10 mouse cellular contexts compared by ENCODE assay signal in the genomic region with DNA sequence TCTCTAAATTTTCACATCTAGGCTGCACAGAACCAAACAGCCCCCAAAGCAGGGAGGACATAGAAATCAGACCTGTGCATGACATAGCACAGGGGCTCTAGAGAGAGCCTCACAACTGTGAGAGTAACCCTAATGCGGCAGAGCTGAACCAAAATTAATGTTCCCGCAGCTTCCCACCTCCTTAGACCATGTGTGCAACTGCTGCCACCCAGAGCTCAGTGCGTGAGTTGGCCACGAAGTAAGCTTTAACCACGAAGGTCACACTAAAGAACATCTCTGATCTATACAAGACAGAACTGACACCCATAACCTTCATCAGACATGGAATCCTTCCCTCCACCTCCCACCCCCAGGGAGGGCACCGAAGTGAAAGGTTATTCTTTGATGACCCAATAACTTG. TPM values are rescaled to one million over a fixed set of nuclear protein-coding genes. Genes with fewer than 3 reads are reported as not detected.
DNase-seq lines count a peak whose midpoint lies in the region; ATAC-seq and TF ChIP-seq lines count a peak whose summit lies in the region.
"Had no signal": no experiment of that assay in that cellular context is flagged by ENCODE, and none has a peak within 500 bp of the region (broad histone marks: within the 10 kb centered on the region; RNA-seq: fewer than 3 reads in every experiment).

No protein-coding gene starts in this region.

- 66% methylated on average over 6 of the region's 6 CpGs for WGBS in lung, embryonic 14.5 days

- no peak overlapping the region for H3K4me3 ChIP-seq in lung, embryonic 14.5 days (ENCODE audit: low read depth, low read length)
- H3K4me3 ChIP-seq: neural tube, embryonic 12.5 days had no signal

- peak overlapping the region; percentile 26; the same call in 1 of the 2 replicates for H3K27ac ChIP-seq in lung, embryonic 14.5 days (ENCODE audit: low read depth)
- H3K27ac ChIP-seq: liver, embryonic 14.5 days; neural tube, embryonic 12.5 days had no signal

- H3K4me1 ChIP-seq in lung, embryonic 14.5 days (ENCODE audit: insufficient read depth), result peaks cover 4% of the 10 kb centered on the region; the same call in 1 of the 2 replicates
- H3K4me1 ChIP-seq: neural tube, embryonic 12.5 days had no signal

- H3K36me3 ChIP-seq in lung, embryonic 14.5 days (ENCODE audit: insufficient read depth), result peaks cover 4% of the 10 kb centered on the region

- H3K9ac ChIP-seq in lung, embryonic 14.5 days, result no peak overlapping the region
- H3K9ac ChIP-seq: liver, embryonic 14.5 days; neural tube, embryonic 12.5 days had no signal

- no peaks in the 10 kb centered on the region for H3K9me3 ChIP-seq in lung, embryonic 14.5 days (ENCODE audit: low read depth, low read length)
- H3K9me3 ChIP-seq: neural tube, embryonic 12.5 days had no signal

- intact Hi-C loops in gastrocnemius, postnatal 14 days (cut with DNase I; ENCODE audit: low total_unique reads), result no loop called here

- DNase-seq in gastrocnemius, postnatal 14 days, result peak; percentile 5
- DNase-seq in gastrocnemius, adult 8-10 months (ENCODE audit: low spot score in 2 of 2), result no peak
- DNase-seq in lung, embryonic 14.5 days, result peak; percentile 30
- DNase-seq in lung, postnatal 25 days (ENCODE audit: low spot score), result no peak
- DNase-seq in brain, adult 2 months (ENCODE audit: low read depth, low spot score), result peak; percentile 61
- peak; percentile 5 for DNase-seq in lung, postnatal 14 days
- DNase-seq in kidney, adult 18-20 months, result no peak
- DNase-seq: cerebellum, adult 18-20 months had no signal

- ATAC-seq in lung, embryonic 14.5 days (ENCODE audit: insufficient read depth), result no peak; the same call in 1 of the 2 replicates

- H3K27me3 ChIP-seq in lung, embryonic 14.5 days (ENCODE audit: insufficient read depth, low read length), result no peaks in the 10 kb centered on the region
- H3K27me3 ChIP-seq: neural tube, embryonic 12.5 days had no signal

- TF ChIP-seq CTCF in lung, embryonic 14.5 days (IDR thresholded peaks at IDR 0.05; ENCODE audit: low read depth), result peak; percentile 36; the same call in 1 of the 2 replicates

- no peak overlapping the region for H3K4me2 ChIP-seq in lung, embryonic 14.5 days
- H3K4me2 ChIP-seq: neural tube, embryonic 12.5 days had no signal

RNA-seq across cellular contexts. Expression of a gene that starts 55.9 kb away (rescaled TPM):
- 10 to 100 TPM in 1 of 2 experiments, 1 to 10 TPM in 1; 9.0 to 11.8 TPM for total RNA-seq in gastrocnemius, postnatal 14 days (2021)
- 1 to 10 TPM; 5.5 to 7.6 (median 6.3) TPM for total RNA-seq in gastrocnemius, adult 8-10 months (2022)
- 40.9 and 41.7 TPM in 2 replicates for polyA plus RNA-seq in lung, embryonic 14.5 days (2014; fragmentation: Nextera tagmentation; extraction: Ambion mirVana)

RNA-seq across cellular contexts. Expression of a gene that starts 59.6 kb away (rescaled TPM):
- total RNA-seq in gastrocnemius, postnatal 14 days (2021), result 10 to 100 TPM; 28.2 to 34.2 TPM
- total RNA-seq in gastrocnemius, adult 8-10 months (2022), result 10 to 100 TPM; 30.8 to 34.9 (median 34.5) TPM
- 41.2 and 42.2 TPM in 2 replicates for polyA plus RNA-seq in lung, embryonic 14.5 days (2014; fragmentation: Nextera tagmentation; extraction: Ambion mirVana)

RNA-seq across cellular contexts. Expression of a gene that starts 59.7 kb away (rescaled TPM):
- total RNA-seq in gastrocnemius, postnatal 14 days (2021), result 1 to 10 TPM; 1.7 to 2.3 TPM
- 1 to 10 TPM; 1.5 to 2.9 (median 1.9) TPM for total RNA-seq in gastrocnemius, adult 8-10 months (2022)
- 6.2 and 6.6 TPM in 2 replicates for polyA plus RNA-seq in lung, embryonic 14.5 days (2014; fragmentation: Nextera tagmentation; extraction: Ambion mirVana)

Comparison
In these comparisons a context has a peak if more than half of its experiments do, and no peak if none do; other contexts are left out.
1. DNase-seq: peak in gastrocnemius, postnatal 14 days (single experiment), lung, embryonic 14.5 days (single experiment), brain, adult 2 months (single experiment) and lung, postnatal 14 days (single experiment); none in gastrocnemius, adult 8-10 months (0 of 2), lung, postnatal 25 days (single experiment) and kidney, adult 18-20 months (single experiment).